Mouse (Mus musculus): ENCODE data around the gene Zbtb20. TPM values are rescaled to one million over a fixed set of nuclear protein-coding genes. Genes with fewer than 3 reads are reported as not detected.

Gene Zbtb20
- polyA plus RNA-seq, 1 experiment from 2014 or later: 24.0 TPM

DNA sequence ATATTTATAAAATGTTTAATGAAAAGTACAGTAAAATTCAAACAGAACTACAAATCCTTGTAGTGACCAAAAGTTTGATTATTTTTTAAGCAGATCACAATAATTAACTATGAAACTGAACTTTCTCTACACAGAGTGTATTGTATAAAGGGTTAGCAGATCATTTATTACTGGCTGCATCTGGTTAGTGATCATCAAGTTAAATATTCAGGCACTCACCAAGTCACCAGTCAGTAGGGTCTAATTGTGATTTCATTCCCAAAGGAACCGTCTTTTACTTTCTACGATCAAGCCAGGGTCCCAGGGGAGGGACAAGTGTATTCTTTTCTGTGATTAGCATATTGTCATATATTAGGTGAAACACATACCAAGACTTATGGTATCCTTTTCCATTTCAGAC, 426.5 kb downstream of the Zbtb20 start:
- Histone ChIP-seq H3K4me3 (replicated peaks) (no peak overlapping the region), H3K4me2 (replicated peaks) (no peak overlapping the region), H3K9me3 (replicated peaks) (no peaks in the 10 kb centered on the region), H3K27ac (replicated peaks) (no peak overlapping the region), H3K27me3 (no peaks in the 10 kb centered on the region), H3K36me3 (no peaks in the 10 kb centered on the region), H3K9ac (no peak overlapping the region), H3K4me1 (no peaks in the 10 kb centered on the region)
- no peak for ATAC-seq (ENCODE audit: insufficient number of reproducible peaks, low FRiP score, low TSS enrichment, low read depth)
- WGBS: 81% methylated on average over 2 of the region's 2 CpGs

DNA sequence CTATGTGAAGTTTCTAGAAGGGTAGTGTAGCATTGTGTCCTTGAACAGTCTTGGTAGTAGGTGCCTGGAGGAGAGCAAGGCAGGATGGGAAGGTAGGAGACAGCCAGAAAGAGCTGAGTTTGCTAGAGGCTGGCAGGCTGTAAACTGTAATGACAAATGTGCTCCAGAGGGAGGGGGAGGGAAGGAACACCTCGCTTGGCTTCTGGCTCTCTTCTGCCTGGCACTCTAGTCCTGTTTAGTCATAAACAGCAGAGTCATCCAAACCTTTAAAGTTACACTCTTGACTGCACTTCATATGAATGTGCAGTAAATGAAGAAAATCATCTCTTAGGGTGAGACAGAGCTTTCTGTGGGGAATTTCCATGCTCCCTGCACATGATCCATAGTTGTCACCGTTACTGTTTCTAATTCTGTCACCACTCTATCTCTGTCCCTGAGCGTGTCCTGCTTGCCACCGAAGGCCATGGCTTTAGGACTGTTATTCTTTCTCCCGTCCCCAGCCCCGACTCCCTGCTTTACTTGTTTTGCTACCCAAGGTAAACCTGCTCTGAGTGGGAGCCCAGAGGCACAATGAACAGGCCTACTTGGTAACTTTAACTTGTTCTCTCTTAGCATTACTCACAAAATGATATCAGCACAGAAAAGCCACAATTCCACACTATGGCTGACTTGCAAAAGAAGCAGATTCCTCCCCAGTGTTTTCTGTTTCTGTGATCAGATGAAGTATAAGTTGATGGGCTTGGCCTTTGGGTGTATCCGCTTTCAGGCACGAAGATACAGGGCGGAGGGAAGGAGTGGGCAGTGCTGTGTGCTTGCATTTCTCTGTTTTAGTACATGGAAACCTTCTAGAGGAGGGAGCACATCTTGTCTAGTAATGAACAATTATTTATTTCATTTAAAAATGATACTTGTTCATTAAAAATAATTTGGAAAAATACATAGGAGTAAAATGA, 427.8 kb downstream of the Zbtb20 start:
- H3K27ac ChIP-seq (replicated peaks): no peak overlapping the region
- no peak for ATAC-seq (ENCODE audit: insufficient number of reproducible peaks, low FRiP score, low TSS enrichment, low read depth)
- no peaks in the 10 kb centered on the region for H3K27me3 ChIP-seq
- H3K4me2 ChIP-seq (replicated peaks): no peak overlapping the region
- H3K4me1 ChIP-seq: no peaks in the 10 kb centered on the region
- no peaks in the 10 kb centered on the region for H3K9me3 ChIP-seq (replicated peaks)
- H3K36me3 ChIP-seq: no peaks in the 10 kb centered on the region
- no peak overlapping the region for H3K4me3 ChIP-seq (replicated peaks)
- no peak overlapping the region for H3K9ac ChIP-seq
- WGBS: 59% methylated on average over 9 of the region's 9 CpGs

DNA sequence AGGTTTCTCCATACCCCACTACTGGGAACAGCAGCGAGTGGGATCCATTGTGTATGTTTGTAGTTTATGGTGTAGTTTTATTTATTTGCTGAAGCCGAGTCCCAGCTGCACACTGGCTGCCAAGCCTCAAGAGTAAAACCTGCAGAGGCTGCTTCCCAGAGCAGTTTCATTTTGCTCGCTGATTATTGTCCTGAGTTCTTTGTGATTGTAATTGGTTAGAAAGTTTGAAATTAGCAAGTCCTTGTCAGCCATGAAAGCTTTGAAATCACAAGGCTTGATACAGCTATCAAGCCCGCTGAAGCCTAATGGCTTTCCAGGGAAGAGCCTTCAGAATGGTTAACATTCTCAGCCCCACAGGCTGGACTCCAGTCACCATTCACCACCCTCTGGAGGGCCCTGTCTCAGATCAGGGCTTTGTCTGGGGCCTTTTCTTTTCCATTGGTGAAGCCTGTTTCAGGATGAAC, 434.3 kb downstream of the Zbtb20 start:
- H3K9ac ChIP-seq: no peak overlapping the region
- no peak for ATAC-seq (ENCODE audit: insufficient number of reproducible peaks, low FRiP score, low TSS enrichment, low read depth)
- H3K4me2 ChIP-seq (replicated peaks): no peak overlapping the region
- no peaks in the 10 kb centered on the region for H3K9me3 ChIP-seq (replicated peaks)
- no peaks in the 10 kb centered on the region for H3K27me3 ChIP-seq
- no peak overlapping the region; the same call in 1 of the 2 replicates for H3K27ac ChIP-seq (replicated peaks)
- H3K36me3 ChIP-seq: no peaks in the 10 kb centered on the region
- peaks cover 6% of the 10 kb centered on the region; the same call in 1 of the 2 replicates for H3K4me1 ChIP-seq
- H3K4me3 ChIP-seq (replicated peaks): no peak overlapping the region
- 36% methylated on average over 4 of the region's 4 CpGs for WGBS

DNA sequence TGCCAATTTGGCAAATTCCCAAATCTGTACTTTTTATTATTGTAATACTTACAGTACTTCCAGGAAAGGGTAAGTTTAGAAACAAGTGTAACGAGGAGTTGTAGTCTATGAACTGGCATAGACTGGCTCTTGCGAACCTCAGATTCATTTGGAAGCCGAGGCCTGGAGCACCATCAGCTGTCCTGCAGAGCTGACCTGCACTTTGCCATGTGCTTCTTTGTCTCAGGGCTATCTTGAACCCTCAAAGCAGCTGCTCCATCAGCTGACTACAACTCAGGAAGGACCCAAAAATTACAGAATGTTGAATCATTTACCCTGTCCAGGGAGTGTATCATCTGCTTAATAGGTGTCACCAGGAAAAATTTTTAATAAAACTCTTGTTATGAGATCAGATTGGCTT, 448.3 kb downstream of the Zbtb20 start:
- Histone ChIP-seq H3K9me3 (replicated peaks) (no peaks in the 10 kb centered on the region), H3K9ac (no peak overlapping the region), H3K36me3 (no peaks in the 10 kb centered on the region), H3K27ac (replicated peaks) (no peak overlapping the region), H3K4me2 (replicated peaks) (no peak overlapping the region), H3K4me1 (no peaks in the 10 kb centered on the region), H3K27me3 (no peaks in the 10 kb centered on the region), H3K4me3 (replicated peaks) (no peak overlapping the region)
- ATAC-seq (ENCODE audit: insufficient number of reproducible peaks, low FRiP score, low TSS enrichment, low read depth): no peak
- WGBS: 72% methylated on average over 3 of the region's 3 CpGs

DNA sequence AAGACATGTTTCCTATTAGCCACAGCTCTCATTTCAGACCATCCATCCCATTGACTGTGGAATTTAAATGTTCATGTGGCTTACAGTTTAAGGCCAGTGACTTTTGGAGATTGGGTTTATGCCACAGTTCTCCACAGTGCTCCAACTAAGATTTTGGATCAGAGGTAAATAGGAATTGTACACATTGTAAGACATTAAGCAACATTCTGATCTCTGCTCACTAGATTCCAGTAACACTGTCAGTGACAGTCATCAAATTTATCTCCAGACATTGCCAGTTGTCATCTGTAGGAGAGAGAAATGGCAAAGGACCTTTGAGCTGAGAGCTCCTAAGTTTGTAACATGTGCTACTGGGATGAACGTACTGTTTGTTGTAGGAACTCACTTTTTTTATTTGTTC, 452.5 kb downstream of the Zbtb20 start:
- no peaks in the 10 kb centered on the region for H3K36me3 ChIP-seq
- no peak overlapping the region for H3K4me3 ChIP-seq (replicated peaks)
- no peak overlapping the region for H3K9ac ChIP-seq
- no peaks in the 10 kb centered on the region for H3K9me3 ChIP-seq (replicated peaks)
- H3K4me1 ChIP-seq: no peaks in the 10 kb centered on the region
- no peak for ATAC-seq (ENCODE audit: insufficient number of reproducible peaks, low FRiP score, low TSS enrichment, low read depth)
- 85% methylated on average over 1 of the region's 1 CpGs for WGBS
- no peak overlapping the region for H3K27ac ChIP-seq (replicated peaks)
- no peak overlapping the region for H3K4me2 ChIP-seq (replicated peaks)
- H3K27me3 ChIP-seq: no peaks in the 10 kb centered on the region

DNA sequence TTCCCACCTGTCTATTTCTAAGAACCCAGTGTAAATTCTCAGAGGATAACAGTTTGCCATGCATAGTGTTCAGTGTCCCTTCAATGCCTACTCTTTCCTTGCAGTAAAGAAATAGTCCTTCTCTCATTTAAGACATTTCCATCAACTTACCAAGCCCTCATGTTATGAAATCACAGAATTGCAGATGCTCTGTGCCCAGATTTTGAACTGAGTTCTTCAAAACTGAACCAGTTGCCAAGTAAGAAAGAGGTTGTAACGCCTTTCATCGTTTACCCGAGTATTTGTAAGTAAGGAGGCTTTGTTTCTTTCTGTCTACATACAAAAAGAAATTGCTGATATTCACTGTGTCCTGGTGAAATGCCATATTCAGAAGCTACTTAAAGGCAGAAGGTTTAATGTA, 454.5 kb downstream of the Zbtb20 start:
- no peak overlapping the region for H3K9ac ChIP-seq
- no peaks in the 10 kb centered on the region for H3K27me3 ChIP-seq
- H3K4me3 ChIP-seq (replicated peaks): no peak overlapping the region
- no peak overlapping the region for H3K27ac ChIP-seq (replicated peaks)
- H3K9me3 ChIP-seq (replicated peaks): no peaks in the 10 kb centered on the region
- WGBS: 89% methylated on average over 3 of the region's 3 CpGs
- no peak for ATAC-seq (ENCODE audit: insufficient number of reproducible peaks, low FRiP score, low TSS enrichment, low read depth)
- no peaks in the 10 kb centered on the region for H3K36me3 ChIP-seq
- H3K4me2 ChIP-seq (replicated peaks): no peak overlapping the region
- H3K4me1 ChIP-seq: no peaks in the 10 kb centered on the region

DNA sequence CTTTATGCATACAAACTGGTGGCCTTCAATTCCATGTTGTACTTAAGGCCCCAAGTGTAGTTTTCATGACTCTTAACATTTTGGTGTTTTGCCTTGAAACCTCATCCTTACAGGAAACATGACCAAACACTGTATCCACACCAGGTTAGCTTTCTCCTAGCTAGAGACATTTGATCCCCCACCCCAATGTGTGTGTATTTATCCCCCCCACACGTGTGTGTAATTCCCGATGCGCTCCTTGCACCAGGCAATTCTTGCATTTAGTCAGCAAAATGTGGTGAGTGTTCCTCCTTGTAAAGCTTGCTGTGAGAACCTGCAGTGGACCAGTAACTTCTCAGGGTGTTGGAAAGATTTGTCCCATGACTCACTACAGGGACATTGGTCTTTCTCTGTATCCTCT, 455.8 kb downstream of the Zbtb20 start:
- H3K4me2 ChIP-seq (replicated peaks): no peak overlapping the region
- 62% methylated on average over 3 of the region's 3 CpGs for WGBS
- H3K36me3 ChIP-seq: no peaks in the 10 kb centered on the region
- H3K4me1 ChIP-seq: peaks cover 6% of the 10 kb centered on the region; the same call in 1 of the 2 replicates
- H3K27ac ChIP-seq (replicated peaks): no peak overlapping the region
- H3K4me3 ChIP-seq (replicated peaks): no peak overlapping the region
- no peaks in the 10 kb centered on the region for H3K27me3 ChIP-seq
- ATAC-seq (ENCODE audit: insufficient number of reproducible peaks, low FRiP score, low TSS enrichment, low read depth): no peak
- no peaks in the 10 kb centered on the region for H3K9me3 ChIP-seq (replicated peaks)
- H3K9ac ChIP-seq: no peak overlapping the region

DNA sequence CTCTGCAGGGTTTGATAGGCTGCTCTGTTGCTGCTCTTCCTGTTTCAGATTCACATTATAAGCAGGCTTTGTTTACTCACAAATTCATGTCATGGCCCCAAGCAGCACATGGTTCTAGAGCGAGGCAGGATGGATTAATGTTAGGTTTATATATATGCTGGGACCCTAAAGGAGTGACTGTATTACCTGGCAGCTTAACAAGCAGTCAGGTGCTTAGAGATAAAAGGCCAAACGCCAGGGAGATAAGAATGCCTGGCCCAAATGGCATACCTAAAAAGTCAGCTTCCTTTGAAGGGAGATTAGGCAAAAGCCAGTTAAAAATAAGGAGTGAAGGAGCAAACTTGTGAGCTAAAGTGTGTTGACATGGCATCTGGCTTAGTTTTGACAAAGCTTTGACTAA, 457.1 kb downstream of the Zbtb20 start:
- H3K9me3 ChIP-seq (replicated peaks): no peaks in the 10 kb centered on the region
- H3K4me1 ChIP-seq: peaks cover 6% of the 10 kb centered on the region; the same call in 1 of the 2 replicates
- WGBS: 32% methylated on average over 2 of the region's 2 CpGs
- ATAC-seq (ENCODE audit: insufficient number of reproducible peaks, low FRiP score, low TSS enrichment, low read depth): no peak
- H3K9ac ChIP-seq: no peak overlapping the region
- H3K27me3 ChIP-seq: no peaks in the 10 kb centered on the region
- no peak overlapping the region for H3K27ac ChIP-seq (replicated peaks)
- H3K4me3 ChIP-seq (replicated peaks): no peak overlapping the region
- no peak overlapping the region for H3K4me2 ChIP-seq (replicated peaks)
- H3K36me3 ChIP-seq: no peaks in the 10 kb centered on the region

DNA sequence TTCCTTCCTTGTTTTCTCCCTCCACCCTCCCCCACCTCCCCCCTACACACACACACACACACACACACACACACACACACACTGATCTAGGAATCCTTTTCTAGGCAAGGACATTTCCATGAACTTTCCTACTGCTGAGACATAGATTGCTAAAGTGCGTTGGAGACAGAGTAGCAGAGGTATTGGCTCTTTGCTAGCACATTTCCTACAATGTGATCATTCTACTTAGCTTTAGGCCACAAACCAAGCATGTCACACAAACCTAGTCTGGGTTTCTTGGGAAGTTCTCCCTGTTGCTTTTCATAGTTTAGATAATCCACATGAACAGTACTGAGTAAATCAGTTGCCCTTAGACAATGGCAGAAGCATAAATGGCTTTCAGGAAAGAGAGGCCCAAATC, 457.6 kb downstream of the Zbtb20 start:
- no peaks in the 10 kb centered on the region for H3K36me3 ChIP-seq
- H3K4me2 ChIP-seq (replicated peaks): no peak overlapping the region
- no peak overlapping the region for H3K4me3 ChIP-seq (replicated peaks)
- WGBS: 65% methylated on average over 1 of the region's 1 CpGs
- H3K9ac ChIP-seq: no peak overlapping the region
- no peaks in the 10 kb centered on the region for H3K27me3 ChIP-seq
- H3K27ac ChIP-seq (replicated peaks): no peak overlapping the region
- no peak for ATAC-seq (ENCODE audit: insufficient number of reproducible peaks, low FRiP score, low TSS enrichment, low read depth)
- H3K9me3 ChIP-seq (replicated peaks): no peaks in the 10 kb centered on the region
- H3K4me1 ChIP-seq: peaks cover 6% of the 10 kb centered on the region; the same call in 1 of the 2 replicates

DNA sequence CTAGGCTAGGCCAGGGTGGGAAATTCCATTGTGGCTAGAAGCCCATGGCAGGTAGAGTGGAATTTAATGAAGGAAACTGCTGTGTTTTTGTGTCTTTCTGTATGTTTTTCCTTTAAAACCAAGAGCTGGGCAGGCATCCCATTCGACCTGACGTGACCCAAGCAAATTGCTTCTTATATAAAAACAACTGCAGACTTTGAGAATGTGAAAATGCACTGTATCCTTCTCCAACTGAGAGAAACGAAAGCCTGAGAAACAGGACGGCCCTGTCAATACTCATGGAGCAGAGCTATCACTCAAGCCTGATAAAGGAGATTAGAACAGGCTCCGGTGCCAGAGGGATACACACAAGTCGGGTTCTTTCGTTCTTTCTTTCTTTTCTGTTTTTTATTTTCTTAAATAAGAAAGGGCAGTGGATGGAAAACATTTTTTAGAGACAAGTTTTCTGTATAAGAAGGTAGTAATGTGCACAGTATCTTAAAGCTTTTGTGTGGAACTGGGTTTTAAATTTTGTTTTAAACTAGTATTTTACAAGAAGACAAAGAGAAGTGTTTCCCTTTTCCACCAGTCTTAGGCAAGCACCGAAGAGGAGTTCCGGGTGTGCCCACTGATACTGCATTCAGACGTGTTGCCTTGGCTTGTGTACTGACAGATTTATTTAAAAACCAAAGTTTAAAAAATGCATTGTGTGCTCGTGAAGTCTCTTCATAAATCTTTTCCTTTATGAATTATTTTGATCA, 458.9 kb downstream of the Zbtb20 start:
- peak overlapping the region; percentile 58; the same call in 1 of the 2 replicates for H3K27ac ChIP-seq (replicated peaks)
- no peaks in the 10 kb centered on the region for H3K9me3 ChIP-seq (replicated peaks)
- H3K4me2 ChIP-seq (replicated peaks): no peak overlapping the region
- no peaks in the 10 kb centered on the region for H3K27me3 ChIP-seq
- 34% methylated on average over 11 of the region's 11 CpGs for WGBS
- peak; percentile 34; the same call in 1 of the 2 replicates for ATAC-seq (ENCODE audit: insufficient number of reproducible peaks, low FRiP score, low TSS enrichment, low read depth)
- H3K36me3 ChIP-seq: no peaks in the 10 kb centered on the region
- no peak overlapping the region for H3K9ac ChIP-seq
- H3K4me3 ChIP-seq (replicated peaks): no peak overlapping the region
- H3K4me1 ChIP-seq: peaks cover 6% of the 10 kb centered on the region; the same call in 1 of the 2 replicates

DNA sequence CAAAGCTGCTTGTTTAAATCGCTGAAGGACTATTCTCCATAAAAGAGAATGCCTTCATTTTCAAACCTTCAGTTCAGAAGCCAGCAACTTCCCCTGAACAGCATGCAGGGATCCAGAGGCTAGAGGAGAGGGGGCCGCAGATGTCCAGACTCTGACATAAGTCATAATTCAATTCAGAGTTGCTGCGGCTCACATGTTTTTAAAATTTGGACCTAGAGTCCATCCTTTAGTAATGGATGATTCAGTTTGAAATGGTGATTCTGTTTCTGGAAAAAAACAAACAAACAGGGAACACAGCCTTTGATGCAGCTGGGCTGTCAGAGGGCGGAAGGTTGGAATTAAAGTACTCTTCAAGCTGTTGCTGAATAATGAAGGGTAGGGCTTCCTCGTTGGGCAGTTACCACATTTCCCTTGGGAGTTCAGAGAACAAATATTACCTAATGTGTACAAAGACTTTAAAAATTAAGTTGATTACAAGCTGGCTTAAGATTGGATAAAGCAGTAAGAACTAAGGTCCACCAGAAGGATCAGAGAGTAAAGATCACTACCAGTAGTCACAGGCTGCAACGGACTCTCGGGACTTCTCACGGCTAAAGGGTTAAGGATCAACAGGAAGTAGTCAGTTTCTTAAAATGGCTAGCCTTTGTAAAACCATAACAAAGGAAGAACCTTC, 459.6 kb downstream of the Zbtb20 start:
- Histone ChIP-seq H3K27ac (replicated peaks) (peak overlapping the region; percentile 58; the same call in 1 of the 2 replicates), H3K4me1 (peaks cover 6% of the 10 kb centered on the region; the same call in 1 of the 2 replicates), H3K27me3 (no peaks in the 10 kb centered on the region), H3K4me3 (replicated peaks) (no peak overlapping the region), H3K9me3 (replicated peaks) (no peaks in the 10 kb centered on the region), H3K4me2 (replicated peaks) (no peak overlapping the region), H3K9ac (no peak overlapping the region), H3K36me3 (no peaks in the 10 kb centered on the region)
- 49% methylated on average over 8 of the region's 8 CpGs for WGBS
- ATAC-seq (ENCODE audit: insufficient number of reproducible peaks, low FRiP score, low TSS enrichment, low read depth): no peak

All from embryonic facial prominence, embryonic 15.5 days (tissue).